Mouse (Mus musculus): ENCODE results near the gene Bcl2l10.

- TF ChIP-seq POLR2A (IDR thresholded peaks at IDR 0.05; ENCODE audit: insufficient read length, low read depth) (no peak), MYOG (IDR thresholded peaks at IDR 0.05; ENCODE audit: control insufficient read depth in 1 of 3, insufficient read depth in 1 of 3, insufficient read length in 2 of 3, low read depth in 2 of 3) (no peak), E2F4 (IDR thresholded peaks at IDR 0.05; ENCODE audit: insufficient read depth) (no peak), SRF (IDR thresholded peaks at IDR 0.05; ENCODE audit: control insufficient read depth, insufficient read length, low read depth) (no peak), MAX (IDR thresholded peaks at IDR 0.05; ENCODE audit: low read depth) (no peak), REST (IDR thresholded peaks at IDR 0.05; ENCODE audit: insufficient read depth, insufficient read length) (no peak), POLR2AphosphoS2 (IDR thresholded peaks at IDR 0.05; ENCODE audit: insufficient read length, low read depth) (no peak), CEBPB (IDR thresholded peaks at IDR 0.05; ENCODE audit: insufficient read depth, poor library complexity, severe bottlenecking) (no peak), TCF3 (IDR thresholded peaks at IDR 0.05; ENCODE audit: insufficient read length, low read depth) (no peak)
Observed at GRCm38 (mm10) chr9:75348641-75349040, 1.1 kb downstream of the Bcl2l10 start.

Data from myocyte (in vitro differentiated cells).